Mouse (Mus musculus): Measurements from ENCODE around the gene Akirin1.

Gene Akirin1

DNA sequence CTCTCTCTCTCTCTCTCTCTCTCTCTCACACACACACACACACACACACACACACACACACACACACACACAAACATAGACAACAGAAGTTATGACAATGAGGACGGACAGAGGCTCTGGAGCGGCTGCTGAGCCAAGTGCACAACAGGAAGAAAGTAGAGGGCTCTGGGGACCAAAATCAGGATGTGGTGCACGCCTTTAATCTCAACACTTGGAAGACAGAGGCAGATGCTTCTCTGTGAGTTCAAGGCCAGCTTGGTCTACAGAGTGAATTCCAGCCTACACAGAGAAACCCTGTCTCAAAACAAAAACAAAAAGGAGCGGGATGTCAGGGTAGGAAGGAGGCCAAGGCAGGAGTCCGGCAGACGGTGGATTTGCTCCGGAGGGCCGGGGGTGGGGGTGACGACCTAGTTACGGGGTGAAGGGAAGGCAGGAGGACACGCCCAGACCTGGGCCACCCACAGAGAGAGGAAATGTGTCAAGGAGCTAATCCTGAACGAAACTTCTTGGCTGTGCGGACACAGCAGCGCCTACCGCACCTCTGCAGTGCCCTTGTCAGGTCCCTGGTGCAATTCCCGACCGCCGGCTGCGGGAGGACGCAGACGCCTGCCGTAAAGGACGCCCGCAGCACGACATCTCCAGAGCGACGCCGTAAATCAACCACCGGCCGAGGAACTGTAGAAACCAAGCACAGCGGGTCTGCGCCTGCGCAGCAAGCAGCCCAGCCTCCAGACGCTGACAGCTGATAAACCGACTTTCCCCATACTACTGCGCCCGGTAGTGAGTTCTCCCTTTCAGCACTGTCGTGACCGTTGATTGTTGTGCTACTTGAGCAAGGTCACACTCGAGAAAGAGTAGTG lies 32.3 kb downstream of the Akirin1 start, which contains the start of gene Ndufs5:
Gene Ndufs5 (minus strand): TSS at position 629 of the 860 bp plus-strand sequence.
- DNase-seq, result peak; percentile 96 to 97

DNA sequence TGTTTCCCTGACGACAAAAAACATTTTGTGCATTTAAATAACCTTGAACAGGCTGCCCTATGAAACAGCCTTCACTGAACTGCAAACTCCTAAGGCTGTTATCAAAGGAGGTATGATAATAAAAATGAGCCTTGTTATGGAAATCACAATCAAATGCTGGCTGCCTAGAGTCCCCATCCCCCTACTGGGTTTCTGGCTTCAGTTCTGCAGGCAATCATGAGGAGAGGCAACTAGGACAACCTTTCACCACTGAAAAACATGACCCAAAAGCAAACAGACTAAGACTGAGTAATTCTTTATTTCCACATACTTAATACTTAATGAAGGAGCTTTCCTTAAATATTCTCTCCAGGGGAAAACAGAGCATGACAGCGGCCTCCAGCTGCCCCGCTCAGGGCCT lies 37.7 kb downstream of the Akirin1 start:
- no peak for DNase-seq

DNA sequence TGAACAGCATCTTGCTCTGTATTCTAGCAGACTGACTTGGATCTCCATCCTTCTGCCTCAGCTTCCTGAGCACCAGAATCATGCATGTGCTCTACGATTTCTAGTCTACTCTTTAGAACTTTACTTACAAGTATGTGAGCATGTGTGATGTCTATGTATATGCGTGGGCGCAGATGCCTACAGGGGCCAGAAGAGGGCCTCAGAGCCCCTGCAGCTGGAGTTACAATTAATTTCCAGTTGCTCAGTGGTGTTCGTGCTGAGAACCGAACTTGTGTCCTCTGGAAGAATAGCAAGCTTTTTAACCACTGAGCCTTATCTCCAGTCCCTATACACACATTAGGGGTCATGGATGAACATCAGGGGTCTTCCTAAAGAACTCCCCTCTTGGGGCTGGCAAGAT lies 42.8 kb downstream of the Akirin1 start:
- DNase-seq, result no peak

DNA sequence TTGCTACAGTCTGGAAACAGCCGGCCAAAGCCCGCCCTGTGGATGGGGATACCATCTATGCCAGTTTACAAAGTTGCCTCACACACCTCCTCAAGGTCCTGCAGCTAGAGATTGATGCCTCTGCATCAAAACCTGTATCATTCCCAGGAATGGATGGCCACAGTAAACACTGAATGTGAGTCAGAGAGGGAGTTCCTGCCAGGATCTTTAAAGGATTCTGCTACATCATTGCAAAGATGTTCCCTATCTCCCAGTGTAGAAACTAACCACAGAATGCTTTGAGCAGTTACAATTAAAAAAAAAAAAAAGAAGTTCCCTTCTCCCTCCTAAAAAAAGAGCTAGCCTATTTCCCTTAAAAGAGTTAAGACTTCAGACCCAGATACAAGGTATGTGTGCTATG lies 44.8 kb downstream of the Akirin1 start:
- no peak for DNase-seq

DNA sequence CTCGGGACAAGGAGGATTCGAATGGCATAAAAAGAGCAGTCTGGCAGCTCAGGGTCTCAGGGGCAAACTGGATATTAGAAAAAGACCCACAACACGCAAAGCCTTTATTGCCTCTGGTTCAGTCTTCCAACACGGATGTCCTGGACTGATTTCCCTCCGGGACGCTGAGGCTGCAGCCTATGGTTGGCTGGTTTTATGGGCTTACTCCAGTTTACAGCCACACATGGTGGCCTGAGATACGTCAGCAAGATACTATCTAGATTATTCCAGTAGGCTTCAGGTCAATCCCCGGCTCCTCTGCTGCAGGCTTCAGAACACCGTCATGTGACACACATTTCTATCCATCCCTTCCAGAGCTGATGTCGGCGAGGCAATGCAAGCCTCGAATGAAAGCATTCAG lies 56.8 kb downstream of the Akirin1 start:
- no peak for DNase-seq

DNA sequence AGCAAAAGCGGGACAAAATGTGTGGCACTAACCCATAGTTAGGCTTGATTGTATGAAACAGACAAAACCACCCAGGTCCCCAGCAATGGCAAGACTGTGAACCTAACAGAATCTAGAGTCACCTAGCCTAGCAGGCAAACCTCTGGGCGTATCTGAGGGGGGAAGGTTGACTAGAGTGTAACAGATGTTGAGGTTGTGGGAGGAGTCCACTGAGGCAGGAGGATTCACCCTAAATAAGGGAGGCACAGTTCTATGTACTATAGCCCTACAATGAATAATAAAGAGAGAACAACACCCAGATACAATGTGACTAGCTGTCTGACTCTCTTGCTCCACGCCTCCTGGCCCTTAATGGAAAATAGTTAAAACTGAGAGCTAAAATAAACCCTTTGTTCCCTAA lies 58.1 kb downstream of the Akirin1 start:
- DNase-seq, result no peak

DNA sequence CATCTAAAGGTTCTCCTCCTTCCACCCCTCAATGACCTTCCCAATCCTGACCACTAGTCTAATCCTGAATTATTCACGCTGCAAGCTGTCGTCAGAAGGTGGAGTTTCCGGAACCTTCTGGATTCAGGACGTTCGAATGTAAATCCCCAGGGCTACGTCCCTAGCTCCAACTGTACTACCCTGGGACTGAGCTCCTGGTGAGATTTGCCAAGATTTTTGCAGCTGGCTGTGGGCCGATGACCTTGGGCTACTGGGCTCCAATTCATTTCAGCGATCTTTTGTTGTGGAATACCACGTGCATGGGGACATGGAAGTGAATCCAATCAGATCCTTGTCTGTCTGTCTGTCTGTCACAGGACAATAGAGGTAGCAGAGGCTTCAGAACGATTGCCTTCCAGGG lies 59.8 kb downstream of the Akirin1 start:
- no peak for DNase-seq

DNA sequence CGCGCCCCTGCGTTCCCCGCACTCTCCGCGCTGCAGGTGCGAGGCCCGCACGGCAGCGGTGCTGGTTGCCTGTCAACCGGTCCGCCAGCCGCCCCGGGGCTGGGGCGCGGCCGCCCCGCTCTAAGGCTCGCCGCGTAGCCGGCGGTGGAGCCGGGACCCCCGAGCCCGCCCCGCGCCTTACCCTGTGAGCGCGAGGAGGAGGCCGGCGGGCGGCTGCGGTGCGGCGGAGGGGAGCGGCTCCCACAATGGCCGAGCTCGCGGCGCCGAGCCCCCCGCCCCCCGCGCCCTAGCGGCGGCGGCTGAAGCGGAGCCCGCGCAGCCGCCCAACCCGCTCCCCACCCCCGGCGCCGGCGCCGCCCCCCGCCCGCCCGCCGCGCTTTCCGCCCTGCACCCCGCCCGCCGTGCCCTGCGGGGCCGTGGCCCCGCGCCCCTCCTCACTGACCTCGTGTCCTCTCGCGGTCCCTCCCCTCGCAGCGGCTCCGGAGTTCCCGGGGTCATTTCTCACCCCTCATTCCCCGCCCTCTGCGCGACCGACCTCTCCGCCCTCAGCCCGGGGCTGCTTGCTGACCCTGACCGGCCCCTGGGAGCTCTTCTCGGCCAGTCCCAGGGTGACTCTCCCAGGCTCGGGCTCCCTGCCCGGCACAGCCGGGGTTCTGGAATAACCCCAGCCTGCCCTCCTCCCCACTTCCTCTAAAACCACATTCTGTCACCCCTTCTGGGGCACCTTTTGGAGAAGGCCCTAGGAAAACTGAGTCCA lies 62.9 kb downstream of the Akirin1 start:
- DNase-seq, result peak; percentile 49 to 59

DNA sequence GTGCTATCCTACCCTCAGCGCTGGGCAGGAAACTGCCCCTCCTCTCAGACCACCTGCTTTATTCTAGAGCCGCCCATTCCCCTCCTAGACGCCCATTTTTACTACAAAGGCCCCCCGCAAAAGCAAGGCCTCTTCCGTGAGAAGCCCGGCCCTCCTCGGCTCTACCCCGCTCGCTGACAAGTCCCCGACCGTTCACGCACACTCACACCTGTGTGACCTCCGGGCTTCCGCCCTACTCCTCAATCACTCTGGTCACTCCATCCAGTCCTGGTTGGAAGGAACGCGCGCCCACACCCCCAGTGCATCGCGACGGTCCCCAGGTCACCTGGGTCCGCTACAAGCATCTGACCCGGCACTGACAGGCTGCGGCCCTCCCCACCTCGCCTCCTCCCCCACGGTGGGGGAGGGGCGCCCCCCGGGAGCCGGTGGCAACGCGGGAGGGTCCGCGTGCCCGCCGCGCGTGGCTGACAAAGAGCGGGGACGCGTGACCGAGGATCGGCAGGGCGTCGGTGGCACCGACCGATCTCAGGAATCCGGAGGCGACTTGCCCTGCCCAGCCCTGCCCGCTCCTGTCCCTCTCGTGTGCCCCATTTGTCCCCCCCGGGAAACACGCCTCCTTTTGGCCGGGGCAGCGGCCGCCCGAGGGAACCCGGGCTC lies 63.6 kb downstream of the Akirin1 start:
- DNase-seq, result no peak

DNA sequence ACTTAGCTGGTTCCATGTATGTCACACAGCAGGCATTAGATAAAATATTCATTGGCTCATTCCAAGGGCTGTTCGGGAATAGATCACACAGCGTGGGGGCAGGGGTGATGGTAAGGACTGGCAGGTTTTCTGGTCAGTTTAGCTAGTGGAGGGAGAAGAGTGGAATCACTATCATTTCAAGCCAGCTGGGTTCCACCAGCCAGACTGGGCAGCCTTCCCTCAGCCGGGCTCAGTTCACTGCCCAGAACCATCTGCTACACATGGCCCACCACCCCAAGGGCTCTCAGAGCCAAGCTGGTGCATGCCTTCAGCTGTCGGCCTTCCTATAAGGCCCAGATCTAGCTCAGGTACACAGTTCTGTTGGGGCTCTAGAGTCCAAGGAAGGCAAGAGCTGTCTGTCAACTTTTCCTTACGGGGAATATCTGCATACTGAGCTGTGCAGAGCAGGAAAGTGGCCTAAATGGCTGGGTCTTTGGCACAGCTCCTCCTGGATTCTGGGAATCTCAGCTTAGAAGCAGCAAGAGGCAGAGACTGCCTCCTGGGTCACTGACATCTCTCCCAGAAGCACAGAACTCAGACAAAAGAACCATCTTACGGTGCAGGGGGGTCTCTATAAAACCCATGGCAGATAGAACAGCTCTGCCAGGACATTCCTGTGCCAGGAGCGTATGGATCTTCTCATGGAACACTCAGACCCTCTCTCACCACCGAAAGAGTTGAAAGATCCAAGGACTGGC lies 64.5 kb downstream of the Akirin1 start:
- no peak for DNase-seq

DNA sequence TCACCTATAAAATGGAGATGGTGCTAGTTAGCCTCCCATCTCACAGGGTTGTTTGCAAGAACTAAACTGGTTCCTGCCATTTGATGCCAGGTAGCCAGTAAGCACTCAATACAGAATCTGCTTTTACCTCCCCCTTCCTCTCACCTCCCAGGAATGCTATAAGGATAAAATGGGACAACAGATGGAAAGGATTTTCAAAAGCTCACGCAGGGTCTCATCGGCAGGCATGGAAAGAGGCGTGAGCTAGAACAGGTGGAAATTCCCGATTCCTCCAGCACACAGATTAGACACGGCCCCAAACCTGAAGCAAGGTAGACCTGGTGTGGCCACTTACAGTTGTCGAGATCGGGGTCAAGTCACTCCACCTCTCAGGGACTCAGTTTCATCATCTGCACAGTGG lies 65.1 kb downstream of the Akirin1 start:
- DNase-seq, result no peak

Data from lung, adult 18-20 months (tissue).